Mouse (Mus musculus): ENCODE measurements around the gene Pou6f2. TPM values are rescaled to one million over a fixed set of nuclear protein-coding genes. Genes with fewer than 3 reads are reported as not detected.

Gene Pou6f2
- 1 to 10 TPM; 2.9 to 3.3 TPM for total RNA-seq (2021)
- long read RNA-seq, experiment 1 = 0 reads
- long read RNA-seq, experiment 2 = 0 reads

DNA sequence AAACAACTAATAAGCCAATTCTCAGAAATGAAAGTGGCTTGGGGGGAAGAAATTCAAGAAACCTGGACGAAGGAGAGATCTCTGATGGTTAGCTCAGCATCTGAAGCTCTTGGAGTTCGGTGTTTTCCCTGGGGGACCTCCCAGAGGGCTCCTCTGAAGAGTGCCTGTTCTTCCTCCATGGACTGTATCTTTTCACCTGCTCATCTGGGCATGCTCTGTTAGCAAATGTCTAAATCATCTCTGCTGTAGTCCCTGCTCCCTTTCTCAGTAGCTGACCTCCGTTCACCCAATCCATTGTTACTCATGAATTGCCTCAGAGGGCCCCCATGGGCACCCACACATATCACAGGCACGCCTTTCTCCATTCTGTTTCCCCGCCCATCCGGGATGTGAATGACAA lies at the start of gene Pou6f2:
Gene Pou6f2, minus strand, starts transcription at position 101 of the 400 bp plus-strand sequence.
- no peak for DNase-seq (ENCODE audit: low spot score in 2 of 2)

DNA sequence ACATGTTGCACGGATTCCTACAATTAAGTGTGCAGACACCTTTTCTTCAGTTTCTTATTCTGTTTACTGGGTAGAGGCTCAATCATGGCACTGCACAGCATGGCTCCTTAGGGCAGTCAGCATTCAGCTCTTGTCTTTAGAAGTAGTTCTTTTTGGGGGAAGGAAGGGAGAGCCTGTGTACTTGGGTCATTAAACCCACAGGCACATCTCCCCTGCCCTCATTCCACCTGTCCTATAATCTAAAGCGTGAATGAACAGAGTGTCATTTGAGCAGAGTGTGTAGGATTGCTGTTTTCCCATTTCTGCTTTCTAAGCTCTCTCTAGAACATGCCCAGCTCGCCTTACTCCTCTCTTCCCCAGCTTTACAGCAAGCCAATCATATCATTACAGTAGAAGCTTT lies 42.4 kb upstream of the Pou6f2 start:
- DNase-seq (ENCODE audit: low spot score in 2 of 2) = no peak

DNA sequence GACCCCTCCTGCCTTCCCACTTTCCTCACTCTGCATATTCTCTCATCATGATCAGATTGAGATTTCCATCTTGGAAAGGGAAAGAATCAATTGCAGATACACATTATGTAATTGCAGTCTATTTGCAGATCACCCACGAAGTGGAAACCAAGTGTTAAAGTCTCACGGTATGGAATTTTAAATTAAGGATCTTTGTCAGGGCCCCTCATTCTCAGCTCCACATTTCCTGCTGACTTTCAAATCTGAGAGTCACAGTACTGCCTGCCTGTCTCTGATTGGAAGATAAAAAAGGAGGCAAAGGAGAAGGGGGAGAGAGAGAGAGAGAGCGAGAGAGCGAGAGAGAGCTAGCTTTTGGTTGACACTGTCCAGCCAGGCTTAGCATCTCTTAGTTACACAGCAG lies 9.8 kb downstream of the Pou6f2 start:
- DNase-seq (ENCODE audit: low spot score in 2 of 2) = no peak

DNA sequence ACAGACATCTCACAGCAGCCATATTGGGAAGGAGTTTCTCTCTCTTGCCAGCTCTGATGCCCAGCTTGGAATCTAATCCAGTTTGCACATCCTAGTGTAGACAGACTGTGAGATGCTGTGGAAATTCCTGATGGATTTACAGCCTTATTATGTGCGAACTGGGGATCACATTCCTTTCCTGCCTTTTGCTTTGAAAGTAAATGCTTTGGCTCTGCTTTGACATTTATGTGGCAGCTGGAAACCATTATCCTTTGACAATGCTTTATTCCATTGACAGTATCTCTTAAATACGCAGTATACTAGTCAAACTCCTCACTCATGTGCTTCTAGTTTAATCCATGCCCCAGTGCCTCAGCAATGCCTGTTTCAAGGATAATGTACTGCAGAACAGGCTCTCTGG lies 34.1 kb downstream of the Pou6f2 start:
- DNase-seq (ENCODE audit: low spot score in 2 of 2) = no peak

DNA sequence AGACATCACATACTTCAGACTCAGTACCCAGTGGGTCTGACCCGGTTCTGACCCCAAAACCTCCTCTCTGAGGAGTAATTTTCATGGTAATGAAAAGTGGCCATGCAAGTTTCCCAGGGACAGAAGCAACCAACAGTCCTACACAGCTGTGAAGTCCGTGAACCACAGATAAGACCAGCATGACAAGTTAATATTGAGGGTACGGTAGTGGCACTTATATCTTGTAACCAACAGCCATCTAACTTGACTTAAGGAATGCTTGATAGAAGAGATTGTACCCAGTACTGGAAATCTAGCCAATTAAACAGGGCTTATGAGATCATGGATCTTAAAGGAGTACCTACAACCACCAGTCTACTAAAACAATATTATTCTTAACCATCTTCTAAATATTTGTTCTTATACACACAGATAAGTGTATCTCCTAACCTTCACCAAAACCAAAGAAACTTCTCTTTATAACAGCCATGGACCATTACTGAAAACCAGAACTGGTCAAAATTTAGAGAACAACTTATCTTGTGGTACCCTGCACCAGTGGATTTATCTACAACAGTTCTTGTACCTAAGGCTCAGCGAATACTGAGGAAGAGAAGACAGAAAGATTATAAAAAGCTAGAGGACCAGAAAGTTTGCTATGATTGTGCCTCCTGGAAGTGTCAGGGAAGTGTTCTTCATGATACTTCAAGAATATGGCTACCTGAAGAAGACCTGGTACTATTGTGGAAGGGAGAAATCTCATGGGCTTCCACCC lies 52.7 kb downstream of the Pou6f2 start:
- DNase-seq (ENCODE audit: low spot score in 2 of 2) = no peak

DNA sequence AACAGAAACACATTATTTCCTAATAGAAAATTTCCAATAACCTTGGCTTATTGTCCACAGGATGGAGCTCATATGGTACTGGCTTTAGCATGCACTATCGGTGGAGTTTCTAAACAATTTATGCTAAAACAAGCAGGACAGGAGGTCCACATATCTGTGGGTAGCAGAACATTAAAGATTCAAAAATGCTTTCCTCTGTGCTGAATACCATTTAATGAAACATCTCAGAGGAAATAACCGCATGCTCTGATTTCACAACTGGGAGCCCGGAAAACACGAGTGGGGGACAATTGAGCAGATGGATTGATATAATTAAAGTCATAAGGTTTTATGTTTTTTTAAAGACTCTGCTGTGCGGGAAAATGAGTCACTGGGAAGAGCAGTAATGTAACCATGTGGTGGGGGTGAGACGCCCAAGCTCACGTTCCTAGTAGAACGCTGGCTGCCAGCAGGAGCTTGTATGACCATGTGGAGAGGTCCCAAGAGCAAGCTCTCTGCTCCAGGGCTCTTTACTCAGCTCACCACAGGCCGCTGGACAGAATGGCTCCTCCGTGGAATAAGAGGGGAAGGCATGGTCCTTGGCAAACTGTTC lies 58.5 kb downstream of the Pou6f2 start:
- no peak for DNase-seq (ENCODE audit: low spot score in 2 of 2)

DNA sequence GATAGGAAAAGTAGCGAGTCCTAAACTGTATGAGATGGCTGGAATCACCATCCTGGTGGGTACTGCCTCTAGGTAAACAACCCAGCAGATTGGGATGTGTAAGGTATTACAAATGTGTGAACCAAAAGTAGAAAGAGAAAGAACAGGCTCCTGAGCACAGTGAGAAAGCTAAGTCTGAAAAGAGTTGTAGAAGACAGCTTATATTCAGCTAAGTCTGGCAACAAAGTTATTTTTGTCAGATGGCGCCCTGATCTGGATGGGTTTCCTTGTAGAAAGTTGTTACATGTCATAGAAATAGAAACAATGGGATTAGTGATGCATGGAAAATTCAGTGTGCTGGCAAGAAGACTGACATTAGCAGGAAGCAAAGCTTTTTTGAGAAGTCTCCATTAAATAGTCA lies 59.5 kb downstream of the Pou6f2 start:
- peak in 1 of 2 experiments; percentile 33 for DNase-seq (ENCODE audit: low spot score in 2 of 2)

DNA sequence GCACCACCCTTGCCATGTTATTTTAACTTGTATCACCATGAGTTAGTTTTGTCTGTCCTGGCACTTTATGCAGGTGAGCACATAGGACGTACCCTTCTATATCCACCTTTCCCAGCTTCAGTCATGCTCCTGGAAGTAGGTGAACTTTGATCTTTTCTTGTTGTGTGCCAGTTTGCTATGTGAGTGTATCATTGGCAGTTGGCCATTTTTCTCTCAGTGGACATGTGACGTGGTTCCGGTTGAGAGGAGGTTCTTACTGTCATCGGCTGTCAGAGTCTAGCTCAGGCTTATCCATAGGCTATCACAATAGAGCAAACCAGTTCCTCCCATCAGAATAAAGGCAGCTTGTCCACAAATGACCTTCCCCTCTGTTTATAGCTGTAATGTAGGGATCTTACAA lies 63.5 kb downstream of the Pou6f2 start:
- no peak for DNase-seq (ENCODE audit: low spot score in 2 of 2)

DNA sequence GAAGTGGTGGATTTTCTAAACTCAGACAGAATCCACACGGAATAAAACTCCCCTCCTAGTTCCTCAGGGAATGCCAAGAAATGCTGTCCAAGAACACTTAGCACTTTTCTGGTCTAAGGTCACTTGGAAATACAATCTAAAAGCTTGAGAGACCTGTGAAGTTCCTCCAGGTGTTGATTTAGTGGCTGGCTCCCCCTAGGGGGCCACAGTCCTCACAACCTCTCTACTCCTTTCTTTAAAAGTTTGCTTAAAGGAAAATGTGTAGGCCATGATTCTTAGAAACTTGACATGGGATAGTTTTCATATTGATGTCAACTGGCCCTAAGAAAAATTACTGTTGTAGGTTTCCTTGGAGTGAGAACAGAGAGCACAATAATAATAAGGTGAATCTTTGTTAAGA lies 64.9 kb downstream of the Pou6f2 start:
- no peak for DNase-seq (ENCODE audit: low spot score in 2 of 2)

DNA sequence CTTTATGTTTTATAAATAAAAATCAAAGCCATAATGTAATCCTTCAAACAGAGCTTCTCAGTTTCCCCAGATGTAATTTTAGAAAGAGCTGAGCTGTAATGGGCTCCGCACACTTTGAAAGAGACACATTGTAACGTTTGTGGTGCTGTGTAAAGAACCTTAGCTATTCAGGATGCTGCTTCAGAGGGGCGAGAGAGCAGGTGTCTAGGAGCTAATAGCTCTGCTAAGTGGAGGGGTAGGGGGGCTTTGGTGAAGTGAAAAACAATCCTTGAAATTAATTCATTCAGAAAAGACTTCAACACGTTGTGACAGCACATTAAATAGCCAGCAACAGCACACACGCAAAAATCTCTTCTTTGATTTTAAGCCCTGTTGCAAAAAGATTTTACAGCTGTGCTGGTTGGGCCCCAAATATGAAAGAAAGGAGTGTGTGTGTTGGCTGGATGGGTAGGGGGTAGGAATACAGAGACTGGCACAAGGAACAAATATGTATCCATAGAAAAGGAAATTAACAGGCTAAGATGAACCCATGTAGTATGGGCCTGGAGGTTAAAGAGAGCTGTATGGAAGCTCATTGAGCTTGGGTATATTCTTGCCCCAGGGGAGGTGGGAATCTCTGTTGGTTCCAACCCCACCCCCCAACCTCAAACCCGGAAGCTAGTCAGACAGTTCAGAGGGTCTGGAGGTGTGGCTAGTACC lies 73.4 kb downstream of the Pou6f2 start:
- no peak for DNase-seq (ENCODE audit: low spot score in 2 of 2)

DNA sequence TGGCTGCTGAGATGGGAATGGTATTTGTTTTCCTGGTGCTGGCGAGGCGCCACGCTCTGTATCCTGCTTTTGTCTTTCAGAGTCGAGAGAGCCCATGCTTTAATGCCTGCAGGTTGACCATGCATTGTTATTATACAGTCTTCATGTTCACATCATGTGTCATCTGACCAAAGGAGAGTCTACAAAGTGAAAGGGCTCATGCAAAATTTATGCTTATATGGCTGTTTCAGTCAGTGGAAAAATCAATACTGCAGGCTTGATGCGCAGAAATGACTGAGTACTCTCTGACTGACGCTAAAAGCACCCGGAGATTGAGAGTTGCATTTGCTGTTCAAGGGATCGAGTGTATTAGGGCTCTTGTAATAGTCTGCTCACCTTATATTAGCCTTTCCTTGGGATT lies 74.1 kb downstream of the Pou6f2 start:
- DNase-seq (ENCODE audit: low spot score in 2 of 2) = no peak

DNA sequence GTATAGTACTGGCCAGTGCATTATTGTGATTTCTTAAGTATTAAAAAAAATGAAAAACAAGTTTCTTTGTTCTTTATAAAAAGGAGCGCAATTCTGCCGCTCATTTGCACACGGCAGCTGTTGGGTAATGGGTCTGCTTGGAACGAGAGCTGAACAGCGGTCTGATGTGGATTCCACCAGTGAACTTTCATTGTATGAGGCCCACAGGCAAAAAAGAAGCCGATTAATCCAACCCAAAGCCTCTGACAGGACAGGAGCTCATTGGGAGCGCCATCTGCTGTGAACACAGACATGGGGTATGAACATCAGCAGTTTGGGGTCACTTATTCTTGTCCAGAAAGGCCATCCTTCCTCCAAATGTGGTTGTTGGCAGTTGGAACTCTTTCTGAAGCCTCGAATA lies 84.9 kb downstream of the Pou6f2 start:
- no peak for DNase-seq (ENCODE audit: low spot score in 2 of 2)

DNA sequence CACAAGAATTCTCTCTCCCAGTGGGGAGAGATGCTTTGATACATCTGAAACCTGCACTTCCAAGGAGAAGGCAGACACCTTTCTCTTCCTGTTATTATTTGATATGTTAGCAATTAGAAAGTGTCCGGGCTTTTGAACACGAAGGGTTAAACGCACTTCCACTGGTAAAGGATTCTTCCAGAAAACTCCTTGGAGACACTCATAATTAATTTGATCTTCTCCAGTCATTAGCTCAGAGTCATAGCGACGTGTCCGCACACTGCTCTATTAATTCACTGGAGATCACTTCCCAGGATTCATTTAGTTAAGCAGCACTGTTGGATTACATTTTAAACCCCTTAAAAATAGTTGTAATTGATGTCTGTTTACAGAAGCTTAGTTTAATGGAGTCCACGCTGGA lies 88.5 kb downstream of the Pou6f2 start:
- no peak for DNase-seq (ENCODE audit: low spot score in 2 of 2)

DNA sequence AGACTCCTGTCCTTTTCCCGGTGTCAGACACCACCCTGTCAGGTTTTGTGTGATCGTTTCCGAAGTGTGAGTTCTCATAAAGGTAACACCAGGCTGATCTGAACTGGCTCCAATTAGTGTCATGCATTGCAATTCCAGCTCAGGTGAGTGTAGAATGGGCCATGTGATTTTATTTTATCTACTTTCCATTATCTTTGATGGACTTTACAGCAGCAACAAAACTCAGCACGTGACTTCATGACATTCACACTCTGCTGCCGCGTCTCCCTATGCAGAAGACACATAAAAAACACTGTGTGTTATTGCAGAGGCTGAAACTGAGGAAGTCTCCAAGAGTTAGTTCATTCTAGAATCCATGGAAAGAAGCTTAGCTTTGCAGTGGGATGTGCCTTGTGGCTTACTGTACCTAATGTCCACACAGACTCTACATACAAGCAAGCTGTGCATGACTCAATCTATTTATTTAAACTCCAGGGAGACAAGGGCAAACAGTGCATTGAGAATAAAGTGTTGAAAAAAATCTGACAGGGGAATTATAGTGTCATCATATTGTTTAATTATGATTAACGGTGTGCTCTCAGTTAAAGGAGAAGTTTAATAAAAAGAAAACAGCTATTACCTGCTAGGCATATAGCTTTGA lies 90.9 kb downstream of the Pou6f2 start:
- DNase-seq (ENCODE audit: low spot score in 2 of 2) = no peak

DNA sequence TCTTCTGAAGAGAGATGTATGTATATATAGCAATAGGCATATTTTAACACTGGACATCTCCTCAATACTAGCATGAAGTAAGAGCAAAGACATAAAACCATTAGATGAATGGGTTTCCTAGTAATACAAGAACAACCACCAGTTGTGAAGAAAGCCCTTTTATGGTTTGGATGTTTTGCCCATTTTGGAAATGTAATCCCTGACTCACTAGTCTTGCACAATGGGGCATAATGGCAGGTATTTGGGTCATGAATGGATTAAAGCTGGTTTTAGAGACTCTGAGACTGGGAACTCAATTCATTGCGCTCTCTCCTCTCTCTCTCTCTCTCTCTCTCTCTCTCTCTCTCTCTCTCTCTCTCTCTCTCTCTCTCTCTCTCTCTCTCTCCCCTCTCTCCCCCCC lies 97.5 kb downstream of the Pou6f2 start:
- no peak for DNase-seq (ENCODE audit: low spot score in 2 of 2)

DNA sequence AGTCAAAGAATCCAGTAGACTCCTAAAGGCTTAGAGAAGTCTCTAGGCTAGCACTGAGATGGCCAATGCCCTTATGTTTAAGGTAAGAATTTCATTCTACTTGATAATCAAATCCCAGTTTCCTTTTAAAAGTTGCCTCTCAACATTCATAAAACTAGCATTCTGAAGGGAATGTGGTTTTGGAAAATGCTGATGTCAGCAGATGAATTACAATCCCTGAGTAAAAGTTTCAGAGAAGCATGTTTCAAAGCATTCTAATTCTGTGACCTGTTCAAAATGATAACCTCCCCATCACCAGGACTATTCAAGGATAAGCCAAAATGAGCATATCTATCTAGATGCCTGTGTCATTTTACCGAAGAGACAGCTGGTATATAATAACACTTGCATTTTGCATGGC lies 104.0 kb downstream of the Pou6f2 start:
- no peak for DNase-seq (ENCODE audit: low spot score in 2 of 2)

DNA sequence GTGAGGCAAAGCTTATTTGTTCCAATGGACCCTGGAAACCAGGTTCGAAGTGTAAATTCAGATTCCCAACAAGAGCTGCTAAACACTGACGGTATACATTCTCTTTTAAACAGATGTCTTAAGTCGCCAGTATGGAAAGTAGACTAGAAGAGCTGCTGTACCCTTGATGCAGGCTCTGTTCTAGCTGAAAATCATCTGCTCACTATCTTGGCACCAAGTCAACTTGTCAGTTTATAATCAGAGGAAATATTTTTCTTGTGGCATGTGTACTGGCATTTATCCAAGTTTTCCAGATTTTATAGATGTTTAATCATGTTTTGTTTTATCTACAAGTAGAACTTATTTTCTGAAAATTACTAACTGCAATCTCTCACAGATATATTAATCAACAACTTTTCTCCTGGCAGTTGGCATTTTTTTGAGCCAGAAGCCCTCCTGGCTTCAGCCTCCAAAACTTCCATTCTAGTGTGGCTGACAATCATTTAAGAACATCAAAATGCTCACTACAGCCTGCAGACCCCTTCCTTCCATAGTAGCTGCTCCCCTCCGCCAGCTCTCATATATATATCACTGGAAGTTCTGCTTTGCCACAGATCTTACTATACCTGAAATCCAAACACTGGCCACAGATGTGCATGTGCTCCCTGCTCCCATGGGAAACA lies 107.1 kb downstream of the Pou6f2 start:
- DNase-seq (ENCODE audit: low spot score in 2 of 2) = peak in 1 of 2 experiments; percentile 25

DNA sequence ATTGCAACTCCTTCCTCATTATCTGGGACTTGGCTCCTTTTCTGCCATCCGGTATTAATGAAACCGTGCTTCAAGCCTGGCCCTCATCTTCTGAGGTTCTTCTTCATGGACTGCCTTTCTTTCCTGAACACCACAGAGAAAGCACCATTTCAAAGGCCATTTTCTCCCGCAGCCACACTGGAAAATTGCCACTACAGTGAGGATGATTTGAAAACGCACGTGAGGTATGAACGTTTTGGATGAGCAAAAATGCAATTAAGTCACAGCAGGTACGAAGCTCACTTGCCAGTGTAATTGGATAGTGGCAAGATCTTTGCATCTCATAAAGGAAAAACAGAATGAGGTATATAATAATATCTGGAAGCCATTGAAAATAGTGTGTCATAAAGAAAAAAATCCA lies 110.0 kb downstream of the Pou6f2 start:
- DNase-seq (ENCODE audit: low spot score in 2 of 2) = no peak

DNA sequence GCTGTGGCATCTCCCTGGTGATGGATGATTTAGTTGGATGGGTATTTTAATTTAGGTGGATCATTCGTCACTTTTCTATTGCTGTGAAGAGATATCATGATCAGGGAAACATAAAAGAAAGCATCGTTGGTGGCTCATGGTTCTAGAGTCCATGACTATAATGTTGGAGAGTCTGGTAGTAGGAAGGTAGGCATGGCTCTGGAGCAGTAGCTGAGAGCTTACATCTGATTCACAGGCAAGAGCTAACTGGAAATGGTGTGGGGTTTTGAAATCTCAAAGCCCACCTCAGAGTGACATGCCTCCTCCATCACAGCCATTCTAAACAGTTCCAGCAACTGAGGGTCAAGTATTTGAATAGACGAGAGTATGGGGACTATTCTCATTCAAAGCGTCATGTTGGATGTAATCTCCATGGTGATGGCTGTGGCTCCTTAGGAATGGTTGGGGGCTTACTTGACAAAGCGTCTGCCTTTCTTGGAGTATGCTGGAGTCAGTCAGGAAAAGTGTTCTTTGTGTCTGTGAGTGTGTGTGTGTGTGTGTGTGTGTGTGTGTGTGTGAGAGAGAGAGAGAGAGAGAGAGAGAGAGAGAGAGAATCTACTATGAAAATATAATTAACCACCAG lies 115.0 kb downstream of the Pou6f2 start:
- no peak for DNase-seq (ENCODE audit: low spot score in 2 of 2)

DNA sequence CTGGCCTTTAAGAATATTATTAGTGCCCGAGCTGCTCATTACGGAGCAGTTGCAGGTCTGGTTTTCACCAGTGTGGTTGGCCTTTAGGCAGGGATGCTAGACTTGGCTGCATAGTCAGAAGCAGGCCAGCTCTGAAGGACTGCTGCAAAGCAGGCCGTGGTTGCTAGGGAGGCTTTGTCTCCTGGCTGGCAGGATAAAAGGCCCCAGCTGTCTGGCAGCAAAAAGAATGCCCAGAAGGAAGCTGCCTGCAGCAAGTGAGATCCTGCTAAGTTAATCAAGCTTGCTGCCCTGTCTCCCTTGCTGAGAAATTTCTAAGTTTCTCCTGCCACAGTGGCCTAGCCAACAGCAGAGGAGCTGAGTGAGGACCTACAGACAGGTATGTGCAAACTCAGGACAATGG lies 116.4 kb downstream of the Pou6f2 start:
- peak; percentile 22 to 39 for DNase-seq (ENCODE audit: low spot score in 2 of 2)

DNA sequence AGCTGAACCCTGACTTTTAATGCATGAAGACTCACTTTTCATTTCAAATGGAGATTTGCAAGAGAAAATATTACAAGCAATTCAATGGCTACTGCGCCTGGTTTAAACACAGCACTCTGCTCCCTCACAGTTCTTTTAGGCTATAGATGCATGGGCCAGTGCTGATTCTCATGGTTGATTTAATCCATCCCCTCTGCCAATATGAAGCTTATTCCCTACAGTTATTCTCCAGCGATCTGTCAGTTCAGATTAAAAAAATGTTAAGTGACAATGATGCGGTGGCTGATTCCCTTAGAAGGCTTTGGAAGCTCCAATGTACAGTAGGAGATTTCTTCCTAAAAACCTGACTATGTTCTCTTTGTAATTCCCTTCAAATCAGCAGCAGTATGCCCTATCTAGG lies 144.4 kb downstream of the Pou6f2 start:
- no peak for DNase-seq (ENCODE audit: low spot score in 2 of 2)

All from layer of hippocampus, postnatal 14 days (tissue).